Mouse (Mus musculus) kidney, postnatal 4 days (tissue): ENCODE measurements around the gene Tas2r123.

Source experiments
- DNase-seq, 2 experiments: peaks; one replicate each; pipeline ENCODE4 v3.0.0; 2021; ENCODE audit warnings: mixed read lengths in 2 of 2

The Tas2r123 gene

DNA sequence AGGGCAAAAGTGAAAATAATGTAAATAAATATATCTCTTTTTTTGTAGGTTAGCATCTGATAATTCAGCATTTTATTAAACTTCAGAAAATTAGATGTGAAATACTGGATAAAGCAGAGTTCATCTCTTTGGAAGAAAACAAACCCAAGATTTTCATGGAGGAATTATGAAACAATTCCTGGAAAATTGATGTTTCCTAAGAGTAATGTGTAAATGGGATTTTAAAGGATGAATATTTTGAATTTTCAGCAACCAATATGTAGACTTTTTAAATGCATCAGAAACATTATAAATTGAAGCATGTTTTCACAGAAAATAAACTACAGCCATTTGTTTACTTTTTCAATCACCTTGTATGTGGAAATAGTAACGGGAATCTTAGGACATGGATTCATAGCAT is at the start of gene Tas2r123:
Gene Tas2r123, plus strand, starts transcription at position 301 of the 400 bp plus-strand sequence.
- DNase-seq: no peak

- DNase-seq: no peak
These were observed 44.4 kb upstream of the Tas2r123 start, which contains the start of gene Tas2r117 for GRCm38 (mm10) chr6:132802518-132802917. Gene Tas2r117 (plus strand): TSS chr6:132802818.

- DNase-seq: no peak
These were observed 8.2 kb downstream of the Tas2r123 start, which contains the start of gene Tas2r116 for GRCm38 (mm10) chr6:132855138-132855537. Gene Tas2r116 (plus strand): TSS chr6:132855438.

- DNase-seq: no peak
These were observed 20.8 kb downstream of the Tas2r123 start, which contains the start of gene Tas2r110 for GRCm38 (mm10) chr6:132867708-132868107. Gene Tas2r110 (plus strand): TSS chr6:132868008.

- DNase-seq: no peak
These were observed 45.8 kb downstream of the Tas2r123 start, which contains the start of gene Tas2r113 for GRCm38 (mm10) chr6:132892711-132893110. Gene Tas2r113 (plus strand): TSS chr6:132893011.
